Mouse (Mus musculus) lung, embryonic 16.5 days (tissue): ENCODE measurements around the gene Lxn. TPM values are rescaled to one million over a fixed set of nuclear protein-coding genes. Genes with fewer than 3 reads are reported as not detected.

ENCODE experiments used
- ATAC-seq: fragments of 200-750 bp; cut with Nextera tagmentation; 2 replicates; pipeline ENCODE4 v1.8.0; 2017; ENCODE audit warnings: low read depth, mild to moderate bottlenecking, moderate library complexity
- H3K27ac ChIP-seq: fragments of 300-500 bp; sonication (generic); 2 replicates; pipeline ENCODE4 v1.5.1; 2014; ENCODE audit warnings: mild to moderate bottlenecking, control low read depth, low read length
- H3K27me3 ChIP-seq: fragments of 300-500 bp; sonication (generic); 2 replicates; pipeline ENCODE4 v1.6.1; 2014; ENCODE audit warnings: low read depth, low read length, mixed read lengths; ENCODE audit not compliant: control insufficient read depth, insufficient read depth
- H3K36me3 ChIP-seq: fragments of 300-500 bp; sonication (generic); 2 replicates; pipeline ENCODE4 v1.6.1; 2014; ENCODE audit warnings: low read length; ENCODE audit not compliant: control insufficient read depth, insufficient read depth
- H3K4me1 ChIP-seq: fragments of 300-500 bp; sonication (generic); replicated peaks from 2 replicates; pipeline ENCODE4 v1.6.1; 2014; ENCODE audit warnings: low read length, mixed read lengths; ENCODE audit not compliant: control insufficient read depth, insufficient read depth
- H3K4me2 ChIP-seq: fragments of 300-500 bp; sonication (generic); 2 replicates; pipeline ENCODE4 v1.6.1; 2014; ENCODE audit warnings: low read depth, low read length, control low read depth
- H3K4me3 ChIP-seq: fragments of 300-500 bp; sonication (generic); 2 replicates; pipeline ENCODE4 v1.5.1; 2014; ENCODE audit warnings: mild to moderate bottlenecking, low read length, control low read depth
- H3K9ac ChIP-seq: fragments of 300-500 bp; sonication (generic); 2 replicates; pipeline ENCODE4 v1.6.1; 2014; ENCODE audit warnings: low read length, control low read depth
- H3K9me3 ChIP-seq: fragments of 300-500 bp; sonication (generic); 2 replicates; pipeline ENCODE4 v1.6.1; 2016; ENCODE audit warnings: low read length; ENCODE audit not compliant: control insufficient read depth
- WGBS: fragments of 180-500 bp; shearing (Covaris S2); extraction: QIAGEN DNeasy Blood & Tissue Kit; methylation state at CpG from one replicate; pipeline ENCODE4 v1.1.7; 2014; 5-methylcytosine and 5-hydroxymethylcytosine counted together
- polyA plus RNA-seq: library from polyadenylated mRNA; unstranded; fragments of >200 nt; fragmentation: Nextera tagmentation; extraction: Ambion mirVana; gene quantifications from 2 replicates; pipeline ENCODE4 v1.2.1, GENCODE M21; 2015

Lxn gene
- polyA plus RNA-seq: 185 and 190 TPM in 2 replicates

DNA sequence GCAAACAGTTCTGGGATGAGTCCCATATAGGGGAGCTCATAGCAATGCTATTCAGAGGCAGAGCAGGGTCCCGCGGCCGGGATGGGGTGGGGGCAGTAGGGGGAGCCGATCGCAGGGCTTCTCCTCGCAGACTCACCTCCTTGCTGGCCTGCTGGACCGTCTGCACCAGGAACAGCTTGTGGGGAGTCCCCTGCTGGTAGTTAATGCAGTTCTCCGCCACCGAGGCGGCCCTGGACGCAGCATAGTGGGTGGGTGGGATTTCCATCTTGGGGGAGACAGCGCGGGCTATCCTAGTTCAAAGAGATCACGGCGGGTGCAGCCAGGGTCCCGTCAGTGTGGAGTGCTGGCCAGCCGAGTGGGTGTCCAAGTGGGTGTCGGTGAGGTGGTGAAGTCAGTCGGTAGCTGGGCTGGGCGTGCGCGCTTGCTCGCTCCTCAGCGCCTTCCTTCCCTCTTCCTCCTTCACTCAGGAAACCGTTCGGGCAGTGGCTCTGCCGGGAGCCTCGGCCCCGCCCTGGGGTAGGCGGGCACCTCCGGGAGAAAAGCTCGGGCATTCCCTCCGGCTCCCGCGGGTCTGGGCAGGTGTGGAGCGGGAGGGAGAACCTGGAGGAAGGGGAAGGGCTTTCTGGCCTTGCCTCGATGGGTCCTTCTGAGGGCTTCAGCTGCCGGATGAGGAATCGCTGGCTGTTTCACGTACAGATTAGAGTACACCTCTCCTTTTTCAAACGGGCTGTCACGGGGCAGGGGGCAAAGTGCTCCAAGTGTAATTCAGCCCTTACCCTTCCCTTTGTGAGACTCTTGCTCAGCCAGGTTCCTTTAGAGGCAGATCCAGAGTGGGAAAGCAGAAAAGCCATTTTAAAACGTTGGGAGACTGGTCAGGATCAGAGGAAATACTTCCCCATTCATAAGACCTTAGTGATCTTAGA, at the start of gene Lxn:
Gene Lxn (minus strand): TSS at position 477 of the 923 bp plus-strand sequence.
- no peaks in the 10 kb centered on the region for H3K27me3 ChIP-seq
- H3K36me3 ChIP-seq: peaks cover 25% of the 10 kb centered on the region
- ATAC-seq: peak; percentile 94
- peak within 1 kb of the TSS; percentile 92 for H3K27ac ChIP-seq
- peak within 1 kb of the TSS; percentile 80 for H3K4me2 ChIP-seq
- H3K4me3 ChIP-seq: peak within 1 kb of the TSS; percentile 62
- WGBS: under 1% methylated on average over 42 of the region's 43 CpGs
- peaks cover 4% of the 10 kb centered on the region; the same call in 1 of the 2 replicates for H3K4me1 ChIP-seq
- H3K9me3 ChIP-seq: no peaks in the 10 kb centered on the region
- peak within 1 kb of the TSS; percentile 74 for H3K9ac ChIP-seq

DNA sequence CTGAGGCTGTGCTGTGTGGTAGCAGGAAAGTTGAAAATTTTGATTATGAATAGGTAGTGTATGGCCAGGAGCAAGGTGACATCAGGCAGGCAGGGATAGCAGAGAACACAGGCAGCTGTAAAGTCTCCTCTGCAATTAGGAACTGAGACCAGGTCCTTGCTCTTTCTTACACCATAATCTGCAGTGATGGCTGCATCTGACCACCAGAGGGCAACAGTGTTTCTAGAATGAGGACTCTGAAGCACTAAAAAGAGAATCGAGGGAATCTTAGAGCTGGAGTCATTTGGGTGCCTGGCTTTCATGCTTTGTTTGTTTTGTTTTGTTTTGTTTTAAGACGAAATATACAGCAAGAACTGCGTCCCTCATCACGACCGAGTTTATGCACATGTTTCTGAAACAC, 49.1 kb upstream of the Lxn start:
- 0% methylated on average over 5 of the region's 5 CpGs for WGBS
- H3K36me3 ChIP-seq: no peaks in the 10 kb centered on the region
- ATAC-seq: no peak; the same call in 1 of the 2 replicates

DNA sequence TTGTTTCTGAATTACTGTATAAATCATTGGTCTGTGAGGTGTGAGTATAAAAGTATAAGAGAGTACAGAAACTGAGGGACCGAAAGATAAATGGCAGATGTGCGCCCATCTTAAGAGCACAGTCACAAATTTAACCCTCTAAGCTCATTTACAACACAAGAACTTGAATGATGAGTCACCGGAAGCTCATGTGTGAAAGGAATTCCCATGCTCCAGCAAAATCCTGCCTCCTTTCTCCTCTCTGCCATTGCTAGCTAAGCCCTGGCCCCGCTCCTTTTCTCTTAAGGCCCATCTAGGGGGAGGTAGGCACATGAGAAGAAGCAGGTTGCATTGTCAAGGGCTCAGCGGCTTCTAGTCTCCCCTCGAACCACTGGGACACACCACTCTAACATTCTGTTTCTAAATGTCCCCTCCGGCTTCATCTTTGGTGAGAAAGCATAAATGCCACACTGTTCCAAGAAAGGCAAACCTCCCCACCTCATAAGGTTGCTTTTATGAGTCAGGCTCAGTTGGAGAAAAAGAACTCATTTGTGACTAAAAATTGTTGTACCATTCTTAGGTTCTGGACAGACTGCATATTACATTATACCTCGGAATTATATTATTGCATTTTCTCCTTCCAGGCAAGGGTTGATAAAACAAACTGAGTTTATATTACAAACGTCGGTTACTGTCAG, 44.6 kb upstream of the Lxn start:
- no peak for ATAC-seq
- H3K27me3 ChIP-seq: no peaks in the 10 kb centered on the region
- no peak overlapping the region for H3K9ac ChIP-seq
- H3K9me3 ChIP-seq: no peaks in the 10 kb centered on the region
- H3K4me3 ChIP-seq: no peak overlapping the region
- 81% methylated on average over 10 of the region's 10 CpGs for WGBS
- H3K27ac ChIP-seq: no peak overlapping the region
- no peaks in the 10 kb centered on the region for H3K36me3 ChIP-seq
- H3K4me1 ChIP-seq: no peaks in the 10 kb centered on the region
- no peak overlapping the region for H3K4me2 ChIP-seq

More for the DNA sequence above, 49.1 kb upstream of the Lxn start:
- Histone ChIP-seq H3K4me3 (no peak overlapping the region), H3K4me1 (no peaks in the 10 kb centered on the region; the same call in 1 of the 2 replicates), H3K27ac (no peak overlapping the region), H3K9me3 (no peaks in the 10 kb centered on the region), H3K4me2 (no peak overlapping the region), H3K27me3 (peaks cover 15% of the 10 kb centered on the region), H3K9ac (no peak overlapping the region)

DNA sequence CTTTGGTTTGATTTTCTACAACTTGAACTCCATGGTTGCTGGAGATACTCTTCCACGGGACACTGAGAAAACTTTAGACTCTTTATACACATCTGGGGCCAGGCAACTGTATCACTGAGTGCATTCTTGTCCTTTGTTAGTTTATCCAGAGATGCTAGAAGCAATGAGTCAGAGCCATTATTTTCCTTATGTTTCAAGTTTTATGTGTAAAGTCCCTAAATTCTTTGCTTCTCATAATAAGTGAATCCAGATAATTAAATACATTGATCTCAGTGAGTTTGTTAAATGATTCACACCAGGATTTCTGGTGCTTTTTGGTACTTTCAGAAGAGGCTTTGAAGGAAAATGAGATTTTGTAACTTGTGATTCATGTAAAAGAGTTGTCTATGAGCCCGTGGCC, 41.6 kb upstream of the Lxn start:
- Histone ChIP-seq H3K4me3 (no peak overlapping the region), H3K36me3 (no peaks in the 10 kb centered on the region), H3K9me3 (no peaks in the 10 kb centered on the region), H3K9ac (no peak overlapping the region), H3K27me3 (no peaks in the 10 kb centered on the region), H3K4me2 (no peak overlapping the region), H3K27ac (no peak overlapping the region), H3K4me1 (no peaks in the 10 kb centered on the region)
- WGBS: 82% methylated on average over 2 of the region's 2 CpGs
- ATAC-seq: no peak

DNA sequence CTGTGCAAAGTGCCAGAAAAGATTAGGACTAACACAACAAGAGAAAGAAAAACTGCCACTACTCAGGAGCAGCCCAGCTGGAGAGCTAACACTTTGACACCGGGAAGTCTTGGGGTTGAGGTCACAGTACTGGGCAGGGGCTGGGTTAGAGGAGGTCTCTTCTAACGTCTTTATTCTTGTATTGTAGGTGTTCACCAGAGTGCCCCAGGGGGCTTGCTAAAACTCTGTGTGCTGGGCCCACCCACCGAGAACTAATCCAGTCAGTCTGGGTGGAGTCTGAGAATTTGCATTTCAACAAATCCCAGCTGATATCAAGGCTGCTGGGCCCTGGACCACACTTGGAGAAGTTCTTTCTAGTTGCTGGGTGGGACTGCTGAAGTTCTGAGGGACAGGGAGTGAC, 40.2 kb upstream of the Lxn start:
- Histone ChIP-seq H3K36me3 (no peaks in the 10 kb centered on the region), H3K9me3 (no peaks in the 10 kb centered on the region), H3K4me3 (no peak overlapping the region), H3K9ac (no peak overlapping the region), H3K27me3 (no peaks in the 10 kb centered on the region), H3K4me1 (no peaks in the 10 kb centered on the region), H3K27ac (no peak overlapping the region), H3K4me2 (no peak overlapping the region)
- 16% methylated on average over 3 of the region's 3 CpGs for WGBS
- ATAC-seq: no peak

DNA sequence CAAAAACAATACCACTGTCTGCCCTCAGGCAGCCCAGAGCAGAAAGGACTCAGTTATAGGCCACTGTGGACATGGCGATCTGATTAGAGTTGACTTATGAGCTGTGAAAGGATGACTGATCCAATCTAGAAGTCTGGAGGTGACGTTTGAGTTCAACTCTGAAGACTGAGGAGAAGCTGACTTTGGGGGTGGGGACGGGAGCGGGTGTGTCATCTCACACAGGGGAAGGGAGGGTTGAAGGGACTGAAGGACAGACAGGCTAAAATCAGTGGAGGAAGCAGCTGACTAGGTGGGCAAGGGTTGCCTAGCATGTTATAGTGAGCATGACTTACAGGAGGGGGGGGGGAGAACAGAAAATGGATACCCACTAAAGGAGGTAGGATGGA, 35.7 kb upstream of the Lxn start:
- ATAC-seq: no peak
- 74% methylated on average over 4 of the region's 4 CpGs for WGBS
- no peaks in the 10 kb centered on the region; the same call in 1 of the 2 replicates for H3K9me3 ChIP-seq

DNA sequence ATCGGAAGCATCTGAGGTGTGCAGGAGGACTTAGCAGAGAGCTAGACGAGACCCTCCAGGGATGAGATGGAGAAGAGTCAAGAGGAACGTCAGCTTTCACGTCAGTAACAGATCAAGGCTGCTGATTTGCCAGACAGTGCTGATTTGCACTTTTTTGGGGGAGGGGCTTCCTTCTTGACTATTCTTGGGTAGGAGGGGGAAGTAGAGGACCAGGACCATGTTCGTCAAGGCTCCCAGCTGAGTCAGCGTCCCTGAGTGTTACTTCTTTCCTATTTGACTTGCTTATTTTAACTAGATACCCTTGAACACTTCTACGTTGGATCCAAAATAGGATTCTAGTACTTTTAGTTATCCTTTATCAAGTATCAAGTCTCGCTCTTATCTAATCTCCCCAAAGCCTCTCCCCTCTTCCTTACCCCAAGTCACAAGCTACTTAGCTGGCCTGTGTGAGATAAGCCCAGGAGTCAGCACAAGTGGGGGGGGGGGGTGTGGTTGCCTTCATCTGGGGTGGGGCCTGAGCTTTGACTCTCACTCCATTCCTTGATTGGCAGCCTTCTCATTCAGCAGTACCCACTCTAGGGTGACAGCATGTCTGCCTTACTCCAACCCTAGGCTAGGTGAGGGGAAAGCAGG, 35.2 kb upstream of the Lxn start:
- Histone ChIP-seq H3K4me3 (no peak overlapping the region), H3K9me3 (no peaks in the 10 kb centered on the region; the same call in 1 of the 2 replicates), H3K9ac (no peak overlapping the region), H3K4me2 (no peak overlapping the region), H3K27ac (no peak overlapping the region), H3K27me3 (no peaks in the 10 kb centered on the region), H3K36me3 (no peaks in the 10 kb centered on the region), H3K4me1 (no peaks in the 10 kb centered on the region)
- ATAC-seq: no peak
- 84% methylated on average over 8 of the region's 8 CpGs for WGBS

More for the DNA sequence above, 35.7 kb upstream of the Lxn start:
- no peaks in the 10 kb centered on the region for H3K27me3 ChIP-seq
- no peak overlapping the region for H3K4me3 ChIP-seq
- H3K36me3 ChIP-seq: no peaks in the 10 kb centered on the region
- H3K27ac ChIP-seq: no peak overlapping the region
- H3K4me2 ChIP-seq: no peak overlapping the region
- H3K9ac ChIP-seq: no peak overlapping the region
- H3K4me1 ChIP-seq: no peaks in the 10 kb centered on the region

DNA sequence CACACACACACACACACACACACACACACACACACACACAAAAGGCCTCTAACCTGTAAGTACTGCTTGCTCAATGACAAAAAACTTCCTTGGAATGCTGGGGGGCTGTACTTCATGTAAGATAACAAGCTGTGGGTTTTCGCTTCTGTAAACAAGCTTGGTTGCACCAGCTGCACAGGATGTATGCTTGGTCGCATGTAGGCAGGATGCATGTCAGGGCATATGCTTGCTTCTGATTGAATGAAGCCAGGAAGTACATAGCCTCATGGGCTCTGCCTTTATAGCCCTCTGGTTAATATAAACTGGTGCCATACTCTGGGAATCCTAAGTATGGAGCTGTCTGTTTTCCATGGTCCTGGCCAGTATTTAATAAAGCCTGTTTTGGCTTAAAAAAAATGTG, 34.3 kb upstream of the Lxn start:
- WGBS: 46% methylated on average over 2 of the region's 2 CpGs
- Histone ChIP-seq H3K9me3 (no peaks in the 10 kb centered on the region; the same call in 1 of the 2 replicates), H3K9ac (no peak overlapping the region), H3K27me3 (no peaks in the 10 kb centered on the region), H3K27ac (no peak overlapping the region), H3K4me3 (no peak overlapping the region), H3K36me3 (no peaks in the 10 kb centered on the region), H3K4me1 (no peaks in the 10 kb centered on the region), H3K4me2 (no peak overlapping the region)
- ATAC-seq: no peak

DNA sequence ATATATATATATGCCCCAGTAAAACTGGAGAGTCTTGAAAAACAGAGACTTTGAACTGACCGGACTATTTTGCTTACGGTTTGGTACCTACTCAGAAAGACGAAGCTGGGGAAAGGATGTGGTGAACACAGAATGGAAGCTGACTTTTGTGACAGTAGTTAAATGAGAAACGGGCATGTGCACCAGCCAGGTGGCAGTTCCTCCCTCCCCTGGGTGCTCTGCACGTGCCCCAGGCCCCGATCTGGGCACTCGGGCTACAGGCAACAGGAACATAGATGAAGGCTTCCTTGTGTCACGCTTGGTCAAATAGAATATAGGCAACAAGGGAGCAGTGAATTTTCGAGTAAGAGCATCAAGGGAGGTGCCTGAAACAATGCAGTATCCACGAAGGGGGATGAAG, 32.6 kb upstream of the Lxn start:
- no peak for ATAC-seq
- H3K9ac ChIP-seq: no peak overlapping the region
- no peaks in the 10 kb centered on the region; the same call in 1 of the 2 replicates for H3K9me3 ChIP-seq
- no peak overlapping the region for H3K4me3 ChIP-seq
- no peak overlapping the region for H3K4me2 ChIP-seq
- no peak overlapping the region for H3K27ac ChIP-seq
- no peaks in the 10 kb centered on the region for H3K36me3 ChIP-seq
- 85% methylated on average over 10 of the region's 10 CpGs for WGBS
- no peaks in the 10 kb centered on the region for H3K27me3 ChIP-seq
- no peaks in the 10 kb centered on the region for H3K4me1 ChIP-seq
